Mouse (Mus musculus) kidney, adult 2 months (tissue): ENCODE data around the gene Nsun7. TPM values are rescaled to one million over a fixed set of nuclear protein-coding genes. Genes with fewer than 3 reads are reported as not detected.
"Not testable (repeated sequence)": the region's sequence is repeated elsewhere in the genome, so short reads cannot be mapped to it uniquely, and the experiment has no call there.

Experiments used
- DNase-seq: peaks from one replicate; pipeline ENCODE4 v3.0.0; 2021
- H3K27ac ChIP-seq: fragments of 200-500 bp; 2 replicates; pipeline ENCODE4 v1.5.1; 2012; ENCODE audit warnings: low read depth, low read length, control low read depth, inconsistent platforms; ENCODE audit not compliant: insufficient read depth
- H3K27me3 ChIP-seq: fragments of 200-500 bp; replicated peaks from 2 replicates; pipeline ENCODE4 v1.6.1; 2012; ENCODE audit warnings: mild to moderate bottlenecking, moderate library complexity, low read length, inconsistent platforms; ENCODE audit not compliant: control insufficient read depth, insufficient read depth
- H3K36me3 ChIP-seq: fragments of 200-500 bp; 2 replicates; pipeline ENCODE4 v1.6.1; 2012; ENCODE audit warnings: mild to moderate bottlenecking, moderate library complexity, low read length, inconsistent platforms; ENCODE audit not compliant: control insufficient read depth, insufficient read depth
- H3K4me1 ChIP-seq: fragments of 200-500 bp; 2 replicates; pipeline ENCODE4 v1.6.1; 2011; ENCODE audit warnings: low read length; ENCODE audit not compliant: control insufficient read depth, insufficient read depth
- H3K4me3 ChIP-seq: fragments of 200-500 bp; 2 replicates; pipeline ENCODE4 v1.5.1; 2011; ENCODE audit warnings: mild to moderate bottlenecking, low read depth, low read length, control low read depth; ENCODE audit not compliant: insufficient read depth
- CTCF ChIP-seq: fragments of 200-500 bp; conservative IDR thresholded peaks from 2 replicates; pipeline ENCODE4 v1.5.1; 2011; ENCODE audit warnings: low read depth, mild to moderate bottlenecking, control low read depth, low read length, moderate library complexity, mixed read lengths; ENCODE audit not compliant: insufficient read depth, insufficient read length
- POLR2A ChIP-seq: fragments of 200-500 bp; IDR thresholded peaks from one replicate; pipeline ENCODE4 v1.6.1; 2011; ENCODE audit warnings: low read depth, low read length, control low read depth
- WGBS: fragments of 180-500 bp; shearing (Covaris S2); methylation state at CpG from one replicate; pipeline ENCODE4 v1.1.7; 2018; 5-methylcytosine and 5-hydroxymethylcytosine counted together
- polyA plus RNA-seq: library from polyadenylated mRNA; depleted of rRNA; stranded (reverse); fragments of >200 nt; gene quantifications from 2 replicates; pipeline ENCODE4 v1.2.3, GENCODE M21; 2012

The Nsun7 gene
- polyA plus RNA-seq, 1 experiment = 0.36 TPM

DNA sequence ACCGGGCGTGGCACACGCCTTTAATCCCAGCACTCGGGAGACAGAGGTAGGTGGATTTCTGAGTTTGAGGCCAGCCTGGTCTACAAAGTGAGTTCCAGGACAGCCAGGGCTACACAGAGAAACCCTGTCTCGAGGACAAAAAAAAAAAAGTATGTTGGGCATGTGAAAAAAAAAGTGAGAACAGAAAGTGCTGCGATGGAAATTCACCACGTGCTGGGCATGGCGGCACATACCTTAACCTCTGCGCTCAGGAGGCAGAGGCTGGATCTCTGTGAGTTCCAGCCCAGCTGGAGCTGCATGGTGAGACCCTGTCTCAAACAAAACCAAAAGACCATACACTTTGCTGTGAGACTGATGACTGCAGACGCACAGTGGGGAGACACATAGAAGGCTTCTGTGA is 4.7 kb upstream of the Nsun7 start:
- Histone ChIP-seq H3K4me1 (0 out of 2 replicates have a peak, but pooled peaks cover 2% of the 10 kb centered on the region), H3K4me3 (no peak overlapping the region), H3K27me3 (no peaks in the 10 kb centered on the region), H3K27ac (no peak overlapping the region), H3K36me3 (no peaks in the 10 kb centered on the region)
- WGBS = 90% methylated on average over 10 of the region's 10 CpGs
- DNase-seq = no peak
- TF ChIP-seq CTCF = no peak
- TF ChIP-seq POLR2A = no peak

DNA sequence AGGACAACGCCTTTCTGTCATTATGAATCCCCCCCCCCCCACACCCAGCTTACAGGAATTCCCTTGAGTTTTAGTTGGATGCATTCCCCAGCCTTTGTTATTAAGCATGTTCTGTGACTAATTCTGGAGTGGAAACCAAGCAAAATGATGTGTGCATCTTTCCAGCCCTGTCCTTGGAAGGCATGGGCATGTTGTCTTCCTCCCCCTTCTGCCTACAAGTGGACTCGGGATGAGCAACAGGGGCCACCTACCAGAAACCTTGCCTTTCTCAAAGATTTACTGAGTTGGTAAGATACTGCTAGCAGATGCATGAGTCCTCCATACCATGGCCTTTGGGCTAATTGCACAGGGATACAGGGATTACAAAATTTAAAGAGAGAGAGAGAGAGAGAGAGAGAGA is 697 bp upstream of the Nsun7 start:
- WGBS = 61% methylated on average over 2 of the region's 2 CpGs
- Histone ChIP-seq H3K27ac (no peak overlapping the region), H3K27me3 (no peaks in the 10 kb centered on the region), H3K4me1 (0 out of 2 replicates have a peak, but pooled peaks cover 2% of the 10 kb centered on the region), H3K4me3 (no peak overlapping the region), H3K36me3 (no peaks in the 10 kb centered on the region)
- no peak for DNase-seq
- no peak for TF ChIP-seq POLR2A
- no peak for TF ChIP-seq CTCF

DNA sequence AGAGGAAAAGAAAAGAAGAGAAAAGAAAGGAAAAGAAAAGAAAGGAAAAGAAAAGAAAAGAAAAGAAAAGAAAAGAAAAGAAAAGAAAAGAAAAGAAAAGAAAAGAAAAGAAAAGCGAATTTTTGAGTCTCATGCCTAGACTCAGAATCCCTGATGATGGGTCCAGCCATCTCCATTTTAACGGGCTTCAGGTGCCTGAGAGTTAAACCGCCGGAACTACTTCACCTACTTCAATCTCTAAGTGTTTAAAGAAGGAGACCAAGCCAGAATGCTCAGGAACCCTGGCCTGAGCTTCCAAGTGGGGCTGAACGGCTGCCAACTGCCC is 304 bp upstream of the Nsun7 start:
- WGBS = 5% methylated on average over 5 of the region's 5 CpGs
- not testable (repeated sequence) for H3K27me3 ChIP-seq, DNase-seq, H3K36me3 ChIP-seq, H3K27ac ChIP-seq, H3K4me1 ChIP-seq
- peak overlapping the region; percentile 47 for H3K4me3 ChIP-seq

DNA sequence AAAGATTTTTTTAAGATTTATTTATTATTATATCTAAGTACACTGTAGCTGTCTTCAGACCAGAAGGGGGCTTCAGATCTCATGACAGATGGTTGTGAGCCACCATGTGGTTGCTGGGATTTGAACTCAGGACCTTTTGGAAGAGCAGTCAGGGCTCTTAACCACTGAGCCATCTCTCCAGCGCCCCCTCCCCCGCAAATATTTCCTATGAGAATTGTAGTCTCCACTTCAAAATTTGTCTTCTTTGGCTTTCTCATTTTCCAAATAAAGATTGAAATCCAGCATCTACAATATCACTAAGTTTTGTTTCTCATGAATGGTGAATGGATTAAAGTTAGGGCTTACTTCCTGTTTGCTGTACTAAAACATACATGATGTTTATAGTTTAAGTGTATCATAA is 2.8 kb downstream of the Nsun7 start:
- Histone ChIP-seq H3K4me1 (0 out of 2 replicates have a peak, but pooled peaks cover 2% of the 10 kb centered on the region), H3K27me3 (no peaks in the 10 kb centered on the region), H3K36me3 (no peaks in the 10 kb centered on the region), H3K4me3 (no peak overlapping the region), H3K27ac (no peak overlapping the region)
- TF ChIP-seq CTCF = no peak
- no peak for DNase-seq
- WGBS = 84% methylated on average over 2 of the region's 2 CpGs

DNA sequence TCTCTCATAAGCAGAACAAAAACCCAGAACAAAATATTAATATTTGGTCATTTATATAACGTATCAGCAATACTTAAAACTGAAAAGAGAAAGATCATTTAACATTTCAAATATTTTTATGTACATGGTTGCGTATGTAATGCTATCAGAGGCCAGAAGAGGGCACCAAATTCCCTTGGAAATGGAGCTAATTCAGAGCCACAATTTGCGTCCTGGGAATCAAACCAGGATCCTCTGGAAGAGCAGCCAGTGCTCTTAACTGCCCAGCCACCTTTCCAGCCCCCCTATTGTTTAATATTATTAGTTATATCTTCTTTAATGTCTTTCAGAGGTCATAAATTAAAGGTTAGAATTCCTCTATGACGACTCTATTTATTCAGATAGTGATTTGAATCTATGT is 3.7 kb downstream of the Nsun7 start:
- no peak for TF ChIP-seq POLR2A
- TF ChIP-seq CTCF = peak; percentile 40
- H3K36me3 ChIP-seq = no peaks in the 10 kb centered on the region
- no peaks in the 10 kb centered on the region for H3K27me3 ChIP-seq
- no peak overlapping the region for H3K4me3 ChIP-seq
- H3K27ac ChIP-seq = no peak overlapping the region
- peak; percentile 38 for DNase-seq
- 0 out of 2 replicates have a peak, but pooled peaks cover 2% of the 10 kb centered on the region for H3K4me1 ChIP-seq
- WGBS = 44% methylated on average over 4 of the region's 4 CpGs

DNA sequence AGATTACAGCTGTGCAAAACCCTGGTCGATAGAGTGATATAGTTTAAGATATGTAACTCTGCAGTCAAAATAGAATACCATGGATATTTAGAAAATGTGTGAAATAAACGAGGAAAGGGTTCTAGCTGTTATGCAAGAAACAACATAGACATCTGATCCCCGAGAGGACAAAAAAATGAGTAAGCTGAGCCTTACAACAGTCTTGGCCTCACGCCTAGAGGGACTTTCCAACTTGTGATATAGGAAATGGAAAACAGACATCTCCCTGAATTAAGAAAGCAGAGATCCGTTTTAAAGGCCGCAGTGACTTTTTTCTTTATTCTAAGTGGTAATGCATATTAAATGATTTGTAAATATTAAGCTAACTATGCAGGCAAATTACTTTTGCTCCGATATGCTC is 9.9 kb downstream of the Nsun7 start:
- H3K36me3 ChIP-seq = no peaks in the 10 kb centered on the region
- no peaks in the 10 kb centered on the region for H3K4me1 ChIP-seq
- WGBS = 73% methylated on average over 7 of the region's 7 CpGs
- TF ChIP-seq CTCF = no peak
- no peak for TF ChIP-seq POLR2A
- peak; percentile 16 for DNase-seq
- no peaks in the 10 kb centered on the region for H3K27me3 ChIP-seq
- H3K4me3 ChIP-seq = no peak overlapping the region
- no peak overlapping the region for H3K27ac ChIP-seq

DNA sequence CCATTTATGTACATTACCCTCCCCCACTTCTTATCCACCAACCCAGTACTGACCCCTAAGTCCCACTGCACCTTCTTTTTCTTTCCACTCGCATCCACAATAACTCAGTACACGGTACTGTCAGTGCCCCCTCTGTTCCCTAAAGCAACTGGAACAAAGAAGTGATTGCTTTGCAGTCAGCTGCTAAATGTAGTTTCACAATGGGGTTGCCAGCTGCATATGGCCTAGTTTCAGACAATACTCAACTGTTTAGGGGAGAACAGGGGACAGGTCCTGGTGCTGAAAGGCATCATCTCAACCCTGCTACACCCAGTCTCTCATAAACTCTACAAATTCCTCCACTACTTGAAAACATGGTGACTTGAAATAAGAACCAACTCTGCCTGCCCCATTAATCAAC is 11.4 kb downstream of the Nsun7 start:
- no peaks in the 10 kb centered on the region for H3K4me1 ChIP-seq
- H3K4me3 ChIP-seq = no peak overlapping the region
- 89% methylated on average over 2 of the region's 2 CpGs for WGBS
- H3K36me3 ChIP-seq = no peaks in the 10 kb centered on the region
- no peak overlapping the region for H3K27ac ChIP-seq
- no peak for TF ChIP-seq POLR2A
- no peak for TF ChIP-seq CTCF
- DNase-seq = no peak
- H3K27me3 ChIP-seq = no peaks in the 10 kb centered on the region

DNA sequence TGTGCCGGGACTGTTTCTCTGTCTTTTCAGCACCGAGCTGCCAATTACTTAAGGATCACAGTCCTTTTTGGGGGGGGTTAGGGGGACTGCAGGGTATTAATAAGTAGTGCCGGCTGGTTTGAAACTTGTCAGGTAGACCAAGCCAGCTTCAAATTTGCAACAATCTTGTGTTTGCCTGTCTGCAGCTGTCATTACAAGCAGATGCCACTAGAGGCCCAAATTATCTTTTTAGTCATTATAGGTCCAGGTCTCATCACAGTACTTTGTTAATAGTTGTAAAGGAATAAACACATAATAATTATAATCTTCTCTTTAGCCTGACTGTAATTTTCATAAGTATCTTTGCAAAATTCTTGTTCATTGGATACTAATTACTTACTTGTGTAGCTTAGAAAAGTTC is 14.7 kb downstream of the Nsun7 start:
- no peak for DNase-seq
- Histone ChIP-seq H3K27ac (no peak overlapping the region), H3K4me1 (no peaks in the 10 kb centered on the region), H3K27me3 (no peaks in the 10 kb centered on the region), H3K36me3 (no peaks in the 10 kb centered on the region), H3K4me3 (no peak overlapping the region)
- TF ChIP-seq POLR2A (no peak), CTCF (no peak)
- WGBS = 61% methylated on average over 3 of the region's 3 CpGs
